Comparison of ENCODE assay signal across 24 mouse cellular contexts in genomic region chr3:100503882-100504281, GRCm38 (mm10). TPM values are rescaled to one million over a fixed set of nuclear protein-coding genes. Genes with fewer than 3 reads are reported as not detected.
DNase-seq lines count a peak whose midpoint lies in the region; ATAC-seq lines count a peak whose summit lies in the region.
"Had no signal": no experiment of that assay in that cellular context is flagged by ENCODE, and none has a peak within 500 bp of the region (broad histone marks: within the 10 kb centered on the region; RNA-seq: fewer than 3 reads in every experiment).

No protein-coding gene starts in this region.

- ATAC-seq in kidney, embryonic 16.5 days (ENCODE audit: low FRiP score, low TSS enrichment) = peak; percentile 79; the same call in 1 of the 2 replicates
- no peak for ATAC-seq in midbrain, embryonic 11.5 days (ENCODE audit: low FRiP score)
- no peak for ATAC-seq in midbrain, embryonic 14.5 days (ENCODE audit: low FRiP score, low TSS enrichment)
- no peak for ATAC-seq in activated CD4-positive, CD25-positive, alpha-beta regulatory T cell, adult 4 months
- ATAC-seq: forebrain, embryonic 14.5 days; forebrain, embryonic 16.5 days; Patski had no signal

- H3K27ac ChIP-seq in kidney, embryonic 16.5 days (ENCODE audit: low read length) = no peak overlapping the region
- H3K27ac ChIP-seq in midbrain, embryonic 11.5 days (ENCODE audit: low read depth, low read length) = no peak overlapping the region
- no peak overlapping the region for H3K27ac ChIP-seq in midbrain, embryonic 14.5 days (replicated peaks; ENCODE audit: low read depth, low read length)
- H3K27ac ChIP-seq: embryonic facial prominence, embryonic 13.5 days; embryonic facial prominence, embryonic 15.5 days; forebrain, embryonic 10.5 days; forebrain, embryonic 12.5 days had no signal

- no peak overlapping the region for H3K9ac ChIP-seq in kidney, embryonic 16.5 days (replicated peaks; ENCODE audit: low read length)
- H3K9ac ChIP-seq in midbrain, embryonic 11.5 days (ENCODE audit: low read length) = no peak overlapping the region
- H3K9ac ChIP-seq in midbrain, embryonic 14.5 days (replicated peaks; ENCODE audit: low read length) = no peak overlapping the region
- H3K9ac ChIP-seq: embryonic facial prominence, embryonic 13.5 days; embryonic facial prominence, embryonic 15.5 days; forebrain, embryonic 12.5 days had no signal

- DNase-seq in kidney, adult 9 months = no peak
- DNase-seq in midbrain, embryonic 11.5 days (ENCODE audit: low spot score, missing footprints) = peak; percentile 37
- DNase-seq in midbrain, embryonic 14.5 days = no peak
- DNase-seq: adrenal gland, adult 2 months; adrenal gland, postnatal 10 days; adrenal gland, postnatal 25 days; cerebellum, adult 11 months; cerebellum, adult 18-20 months; cerebellum, adult 8-10 months; cerebellum, adult 9-11 months; cerebellum, postnatal 14 days; cerebellum, postnatal 36 days; embryo, embryonic 11 days had no signal

- H3K4me1 ChIP-seq in kidney, embryonic 16.5 days (ENCODE audit: insufficient read depth, low read length) = no peaks in the 10 kb centered on the region
- no peaks in the 10 kb centered on the region for H3K4me1 ChIP-seq in midbrain, embryonic 11.5 days (ENCODE audit: control insufficient read depth, insufficient read depth, low read length)
- H3K4me1 ChIP-seq in midbrain, embryonic 14.5 days (ENCODE audit: control insufficient read depth, insufficient read depth, low read length) = no peaks in the 10 kb centered on the region
- H3K4me1 ChIP-seq: embryonic facial prominence, embryonic 13.5 days; embryonic facial prominence, embryonic 15.5 days; forebrain, embryonic 10.5 days; forebrain, embryonic 12.5 days had no signal

- 41% methylated on average over 6 of the region's 6 CpGs for WGBS in kidney, embryonic 16.5 days
- WGBS in midbrain, embryonic 11.5 days = 82% methylated on average over 6 of the region's 6 CpGs
- 78% methylated on average over 6 of the region's 6 CpGs for WGBS in midbrain, embryonic 14.5 days

- H3K4me3 ChIP-seq in kidney, embryonic 16.5 days (ENCODE audit: low read length) = no peak overlapping the region
- H3K4me3 ChIP-seq in midbrain, embryonic 11.5 days (ENCODE audit: low read depth, low read length) = no peak overlapping the region
- H3K4me3 ChIP-seq in midbrain, embryonic 14.5 days (replicated peaks; ENCODE audit: low read depth, low read length) = no peak overlapping the region
- H3K4me3 ChIP-seq: embryonic facial prominence, embryonic 13.5 days; embryonic facial prominence, embryonic 15.5 days; erythroblast, embryonic 14.5 days; forebrain, embryonic 10.5 days; forebrain, embryonic 12.5 days had no signal

- H3K9me3 ChIP-seq in kidney, embryonic 16.5 days (ENCODE audit: low read length) = no peaks in the 10 kb centered on the region
- no peaks in the 10 kb centered on the region for H3K9me3 ChIP-seq in midbrain, embryonic 11.5 days (ENCODE audit: control insufficient read depth, low read length)
- H3K9me3 ChIP-seq in midbrain, embryonic 14.5 days (ENCODE audit: control insufficient read depth, low read length) = no peaks in the 10 kb centered on the region
- H3K9me3 ChIP-seq: embryonic facial prominence, embryonic 15.5 days; forebrain, embryonic 12.5 days; G1E had no signal

- H3K4me2 ChIP-seq in kidney, embryonic 16.5 days (replicated peaks; ENCODE audit: low read depth, low read length) = no peak overlapping the region
- H3K4me2 ChIP-seq in midbrain, embryonic 11.5 days = no peak overlapping the region
- H3K4me2 ChIP-seq in midbrain, embryonic 14.5 days (ENCODE audit: low read length) = no peak overlapping the region
- H3K4me2 ChIP-seq: embryonic facial prominence, embryonic 13.5 days; embryonic facial prominence, embryonic 15.5 days; forebrain, embryonic 12.5 days had no signal

- H3K27me3 ChIP-seq in kidney, embryonic 16.5 days (ENCODE audit: insufficient read depth, low read length) = no peaks in the 10 kb centered on the region
- H3K27me3 ChIP-seq in midbrain, embryonic 11.5 days (ENCODE audit: control insufficient read depth, insufficient read depth, low read length) = no peaks in the 10 kb centered on the region
- H3K27me3 ChIP-seq in midbrain, embryonic 14.5 days (ENCODE audit: control insufficient read depth, insufficient read depth, low read length) = no peaks in the 10 kb centered on the region
- H3K27me3 ChIP-seq: embryonic facial prominence, embryonic 13.5 days; embryonic facial prominence, embryonic 15.5 days; forebrain, embryonic 12.5 days; Patski had no signal

- H3K36me3 ChIP-seq in kidney, embryonic 16.5 days (ENCODE audit: insufficient read depth, low read length) = no peaks in the 10 kb centered on the region
- H3K36me3 ChIP-seq in midbrain, embryonic 11.5 days (ENCODE audit: control insufficient read depth, insufficient read depth, low read length) = no peaks in the 10 kb centered on the region
- no peaks in the 10 kb centered on the region for H3K36me3 ChIP-seq in midbrain, embryonic 14.5 days (ENCODE audit: control insufficient read depth, insufficient read depth, low read length)
- H3K36me3 ChIP-seq: embryonic facial prominence, embryonic 13.5 days; embryonic facial prominence, embryonic 15.5 days; forebrain, embryonic 10.5 days; forebrain, embryonic 12.5 days; G1E had no signal

RNA-seq across cellular contexts. Expression of gene Tent5c, which starts 14.8 kb away (rescaled TPM):
- polyA plus RNA-seq in kidney, embryonic 16.5 days (2015; fragmentation: Nextera tagmentation; extraction: Ambion mirVana) = 8.3 and 9.2 TPM in 2 replicates
- 3.3 and 3.6 TPM in 2 replicates for polyA plus RNA-seq in midbrain, embryonic 11.5 days (2014; fragmentation: Nextera tagmentation; extraction: Ambion mirVana)
- 0.98 and 3.2 TPM in 2 replicates for polyA plus RNA-seq in midbrain, embryonic 14.5 days (2014; fragmentation: Nextera tagmentation; extraction: Ambion mirVana)
- polyA plus RNA-seq in activated CD4-positive, CD25-positive, alpha-beta regulatory T cell, adult 4 months (2017; shearing (Covaris generic)) = 10 to 100 TPM; 29.9 to 32.5 TPM
